Mouse (Mus musculus): ENCODE measurements around the gene Igfbp6.

Igfbp6 gene

DNA sequence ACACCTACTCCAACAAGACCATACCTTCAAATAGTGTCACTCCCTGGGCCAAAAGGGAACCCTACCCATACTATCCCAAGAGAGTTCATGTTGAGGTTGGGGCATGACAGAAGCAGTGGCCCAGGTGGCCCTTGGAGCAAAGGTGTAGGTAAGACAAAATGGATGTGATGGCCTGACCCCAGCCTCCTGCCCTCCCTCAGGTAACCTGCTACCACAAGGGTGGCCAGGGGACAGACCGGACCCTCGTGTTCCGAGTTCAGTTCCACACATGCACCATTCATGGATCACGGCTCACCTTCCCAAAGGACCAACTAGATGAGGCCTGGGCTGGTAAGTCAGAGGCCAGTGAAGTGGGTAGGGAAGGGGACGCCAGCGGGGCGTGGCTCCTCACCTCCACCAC lies 33.9 kb upstream of the Igfbp6 start:
- DNase-seq = no peak

DNA sequence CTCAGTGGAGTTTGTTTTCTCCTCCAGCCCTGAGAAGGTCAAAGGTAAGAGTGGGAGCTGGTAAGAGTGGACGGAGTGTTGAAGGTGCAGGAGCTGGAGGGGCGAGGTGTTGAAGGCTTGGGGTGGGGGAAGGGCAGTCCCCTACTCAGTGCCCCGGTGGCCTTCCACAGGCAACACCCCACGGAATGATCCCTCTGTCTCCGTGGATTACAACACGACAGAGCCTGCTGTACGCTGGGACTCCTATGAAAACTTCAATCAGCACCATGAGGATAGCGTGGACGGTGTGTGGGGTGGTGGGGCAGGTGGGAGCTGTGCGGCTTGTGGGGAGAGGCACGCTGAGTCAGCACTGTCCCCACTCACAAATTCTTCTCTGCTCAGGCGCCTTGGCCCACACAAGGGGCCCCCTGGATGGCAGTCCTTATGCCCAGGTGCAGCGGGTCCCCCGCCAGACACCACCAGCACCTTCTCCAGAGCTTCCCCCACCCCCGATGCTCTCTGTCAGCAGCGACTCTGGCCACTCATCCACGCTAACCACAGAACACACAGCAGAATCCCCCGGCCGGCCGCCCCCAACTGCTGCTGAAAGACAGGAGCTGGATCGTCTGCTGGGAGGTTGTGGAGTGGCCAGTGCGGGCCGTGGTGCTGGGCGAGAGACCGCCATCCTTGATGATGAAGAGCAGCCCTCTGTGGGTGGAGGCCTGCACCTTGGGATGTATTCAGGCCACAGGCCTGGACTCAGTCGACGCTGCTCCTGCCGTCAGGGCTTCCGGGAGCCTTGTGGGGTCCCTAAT lies 33.3 kb upstream of the Igfbp6 start:
- no peak for DNase-seq

DNA sequence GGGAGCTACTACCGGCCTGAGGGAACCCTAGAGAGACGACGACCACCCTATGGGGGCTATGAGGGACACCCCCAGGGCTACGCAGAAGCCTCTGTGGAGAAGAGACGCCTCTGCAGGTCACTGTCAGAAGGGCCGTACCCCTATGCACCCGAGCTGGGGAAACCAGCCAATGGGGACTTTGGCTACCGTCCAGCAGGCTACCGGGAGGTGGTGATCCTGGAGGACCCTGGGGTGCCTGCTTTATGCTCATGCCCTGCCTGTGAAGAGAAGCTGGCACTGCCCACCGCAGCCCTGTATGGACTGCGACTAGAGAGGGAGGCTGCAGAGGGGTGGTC lies 32.7 kb upstream of the Igfbp6 start:
- DNase-seq = peak; percentile 31

DNA sequence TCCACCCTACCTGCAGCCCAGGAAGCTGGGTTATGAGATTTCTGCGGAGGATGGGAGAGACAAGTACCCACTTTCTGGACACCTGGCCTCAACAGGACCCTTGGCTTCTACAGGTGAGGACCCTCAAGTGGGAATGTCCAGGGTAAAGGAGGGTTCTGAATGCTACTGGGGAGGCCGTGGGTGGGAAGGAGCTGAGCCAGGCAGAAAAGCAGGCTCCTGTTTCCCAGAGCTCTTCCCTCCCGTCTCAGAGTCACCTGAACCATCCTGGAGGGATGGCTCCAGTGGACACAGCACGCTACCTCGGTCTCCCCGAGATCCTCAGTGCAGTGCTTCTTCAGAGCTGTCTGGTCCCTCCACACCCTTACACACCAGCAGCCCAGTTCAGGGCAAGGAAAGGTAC lies 32.0 kb upstream of the Igfbp6 start:
- no peak for DNase-seq

DNA sequence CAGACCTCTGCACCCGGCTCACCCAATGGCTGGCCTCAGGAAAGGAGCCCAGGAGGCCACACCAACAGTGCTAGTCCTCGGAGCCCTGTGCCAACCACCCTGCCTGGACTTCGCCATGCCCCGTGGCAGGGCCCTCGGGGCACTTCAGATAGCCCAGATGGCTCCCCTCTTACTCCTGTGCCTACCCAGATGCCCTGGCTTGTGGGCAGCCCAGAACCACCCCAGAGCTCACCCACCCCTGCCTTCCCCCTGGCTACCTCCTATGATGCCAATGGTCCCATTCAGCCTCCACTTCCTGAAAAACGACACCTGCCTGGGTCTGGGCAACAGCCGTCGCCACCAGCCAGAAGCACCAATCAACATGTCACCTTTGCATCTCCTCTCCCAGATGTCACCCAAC lies 31.3 kb upstream of the Igfbp6 start:
- DNase-seq = no peak

DNA sequence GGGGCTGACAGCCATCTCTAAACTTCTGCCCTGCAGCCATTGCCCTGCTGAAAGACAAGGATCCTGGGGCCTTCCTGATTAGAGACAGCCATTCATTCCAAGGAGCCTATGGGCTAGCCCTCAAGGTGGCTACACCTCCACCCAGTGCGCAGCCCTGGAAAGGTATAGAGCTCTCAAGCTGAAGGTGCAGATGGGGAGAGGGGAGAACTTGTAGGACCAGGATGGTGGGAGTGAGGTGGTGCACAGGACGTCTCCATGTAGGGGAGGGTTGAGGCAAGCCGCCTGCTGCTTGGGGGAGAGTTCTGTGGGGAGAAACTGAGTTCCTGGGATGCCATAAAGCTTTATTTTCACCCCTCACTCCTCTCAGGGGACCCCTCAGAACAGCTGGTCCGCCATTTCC lies 30.5 kb upstream of the Igfbp6 start:
- DNase-seq = no peak

DNA sequence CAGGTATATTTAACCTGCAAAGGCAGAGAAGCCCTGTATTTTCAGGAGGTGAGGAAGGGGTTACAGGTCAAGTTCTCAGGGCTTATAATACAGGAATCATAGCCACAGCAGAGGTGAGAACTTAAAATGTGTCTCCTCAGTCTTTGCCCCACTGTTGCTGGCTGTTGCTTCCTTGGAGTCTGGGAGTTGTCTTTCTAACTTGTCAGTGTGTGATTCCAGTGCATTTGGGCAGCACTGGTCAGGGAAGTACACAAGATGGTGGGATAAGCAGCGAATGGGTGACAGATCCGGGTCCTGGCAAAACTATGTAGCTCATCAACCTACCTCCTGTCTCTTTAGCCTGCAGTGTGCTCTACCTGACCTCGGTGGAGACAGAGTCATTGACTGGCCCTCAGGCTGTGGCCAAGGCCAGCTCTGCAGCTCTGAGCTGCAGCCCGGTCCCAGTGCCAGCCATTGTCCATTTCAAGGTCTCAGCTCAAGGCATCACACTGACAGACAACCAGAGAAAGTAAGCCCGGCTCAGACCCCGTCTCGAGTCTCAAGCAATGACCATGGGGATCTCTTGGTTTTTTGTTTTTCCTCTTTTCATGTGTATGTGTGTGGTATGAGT lies 29.4 kb upstream of the Igfbp6 start:
- DNase-seq = no peak

DNA sequence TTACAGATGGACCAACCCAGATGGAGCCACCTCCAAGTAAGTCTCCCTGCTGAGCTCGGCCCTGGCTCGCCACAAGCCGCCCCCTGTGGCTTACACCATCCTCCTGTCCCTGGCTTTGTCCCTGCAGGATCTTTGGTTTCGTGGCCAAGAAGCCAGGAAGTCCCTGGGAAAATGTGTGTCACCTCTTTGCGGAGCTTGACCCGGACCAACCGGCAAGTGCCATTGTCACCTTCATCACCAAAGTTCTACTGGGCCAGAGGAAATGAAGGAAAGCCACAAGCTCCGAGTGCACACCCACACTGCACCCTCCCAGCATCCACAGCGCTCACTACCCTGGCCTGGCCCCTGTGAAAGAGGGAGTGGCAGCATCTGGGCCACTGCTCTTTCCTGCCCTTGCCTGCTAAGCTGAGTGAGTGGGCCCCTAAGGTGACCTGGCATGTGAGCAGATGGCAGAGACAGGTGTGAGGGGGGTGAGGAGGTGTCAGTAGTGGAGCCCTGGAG lies 28.4 kb upstream of the Igfbp6 start:
- DNase-seq = no peak

DNA sequence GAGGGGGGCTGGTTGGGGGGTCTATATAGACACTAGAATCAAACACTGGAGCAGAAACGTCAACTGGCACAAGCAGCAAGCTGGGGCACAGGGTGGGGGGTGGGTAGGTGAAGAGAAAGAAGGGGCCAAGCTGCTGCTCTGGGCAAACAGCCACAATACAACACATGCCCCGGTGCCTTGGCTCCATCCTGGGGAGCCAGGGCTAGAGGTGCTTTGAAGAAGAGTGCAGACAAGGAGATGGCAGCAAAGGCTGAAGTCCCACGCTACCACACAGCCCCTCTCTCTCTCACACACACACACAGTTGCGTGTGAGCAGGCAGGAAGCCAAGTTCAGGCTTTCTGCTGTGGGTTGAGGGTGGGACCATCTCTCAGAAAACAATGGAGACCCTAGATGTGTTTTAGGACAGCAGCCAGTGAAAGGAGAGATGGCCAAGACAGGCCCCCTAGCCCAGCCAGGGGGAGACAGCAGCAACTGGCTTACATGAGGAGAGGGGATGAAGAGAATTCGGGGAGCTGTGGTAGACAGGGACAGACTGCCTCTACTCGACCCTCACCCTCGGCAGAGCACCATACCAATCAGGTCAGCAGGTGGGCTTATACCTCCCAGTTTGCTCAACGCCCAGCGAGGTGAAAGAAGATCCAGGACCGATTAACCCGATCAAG lies 27.3 kb upstream of the Igfbp6 start:
- DNase-seq = no peak

DNA sequence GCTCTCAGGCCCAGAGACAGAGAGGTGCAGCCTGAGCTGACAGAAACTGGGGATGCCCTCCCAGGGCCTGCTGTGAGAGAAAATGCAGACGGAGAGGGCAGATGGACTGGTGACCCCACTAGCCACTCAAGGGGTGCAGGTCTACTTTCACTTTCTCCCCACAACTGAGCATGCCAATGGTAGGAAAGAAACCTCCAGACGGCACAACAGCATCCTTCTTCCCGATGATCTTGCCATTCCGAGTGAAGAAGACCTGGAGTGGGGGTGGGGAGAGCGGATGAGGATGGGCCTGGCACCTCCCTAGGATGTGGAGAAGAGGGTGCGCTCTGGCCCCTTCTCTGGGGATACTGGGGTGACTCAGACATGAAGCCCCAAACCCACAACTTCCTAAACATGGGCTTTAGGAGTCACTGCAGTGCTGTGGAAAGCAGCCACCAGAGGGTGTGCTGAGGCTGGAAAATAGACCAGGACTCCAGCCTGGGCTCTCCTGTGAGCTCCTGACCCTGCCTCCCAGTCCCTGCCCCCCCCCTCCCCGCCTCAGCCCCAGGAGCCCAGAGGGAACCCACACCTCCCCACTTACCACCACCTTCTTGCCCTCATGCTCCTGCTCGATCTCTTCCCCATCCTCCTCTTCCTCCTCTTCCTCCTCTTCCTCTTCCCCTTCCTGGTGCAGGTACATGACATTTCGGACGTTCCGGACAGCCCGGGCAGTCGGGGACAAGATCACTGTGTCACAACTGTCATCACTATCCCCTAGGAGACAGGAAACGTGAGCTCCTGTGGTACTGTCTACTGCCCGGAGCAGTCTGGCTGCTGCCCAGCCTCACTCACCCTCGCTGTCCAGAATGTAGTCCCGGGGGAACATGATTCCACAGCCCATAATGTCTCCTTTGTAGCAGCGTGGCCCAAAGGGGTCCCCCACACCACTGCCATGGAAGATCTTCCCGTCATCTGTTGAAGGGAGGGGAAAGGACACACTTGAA lies 26.4 kb upstream of the Igfbp6 start:
- peak; percentile 53 for DNase-seq

DNA sequence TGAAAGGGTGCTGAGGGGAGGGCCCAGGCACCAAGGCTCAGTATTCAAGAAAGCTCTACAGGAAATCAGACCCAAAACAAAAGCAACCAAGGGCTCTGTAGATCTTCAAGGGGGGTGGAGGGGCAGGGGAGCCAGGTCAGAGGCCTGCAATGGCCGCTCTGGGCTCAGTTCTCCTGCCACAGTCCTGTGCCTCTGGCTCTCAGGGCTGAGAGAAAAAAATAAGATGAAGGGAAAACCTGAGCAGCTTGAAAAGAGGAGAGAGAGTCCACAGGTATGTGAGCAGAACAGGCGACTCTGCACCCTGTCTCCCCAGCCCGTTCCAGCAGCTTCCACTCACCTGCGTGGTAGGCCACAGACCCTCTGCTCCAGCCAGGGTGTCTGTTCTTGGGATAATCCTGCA lies 25.6 kb upstream of the Igfbp6 start:
- DNase-seq = no peak

DNA sequence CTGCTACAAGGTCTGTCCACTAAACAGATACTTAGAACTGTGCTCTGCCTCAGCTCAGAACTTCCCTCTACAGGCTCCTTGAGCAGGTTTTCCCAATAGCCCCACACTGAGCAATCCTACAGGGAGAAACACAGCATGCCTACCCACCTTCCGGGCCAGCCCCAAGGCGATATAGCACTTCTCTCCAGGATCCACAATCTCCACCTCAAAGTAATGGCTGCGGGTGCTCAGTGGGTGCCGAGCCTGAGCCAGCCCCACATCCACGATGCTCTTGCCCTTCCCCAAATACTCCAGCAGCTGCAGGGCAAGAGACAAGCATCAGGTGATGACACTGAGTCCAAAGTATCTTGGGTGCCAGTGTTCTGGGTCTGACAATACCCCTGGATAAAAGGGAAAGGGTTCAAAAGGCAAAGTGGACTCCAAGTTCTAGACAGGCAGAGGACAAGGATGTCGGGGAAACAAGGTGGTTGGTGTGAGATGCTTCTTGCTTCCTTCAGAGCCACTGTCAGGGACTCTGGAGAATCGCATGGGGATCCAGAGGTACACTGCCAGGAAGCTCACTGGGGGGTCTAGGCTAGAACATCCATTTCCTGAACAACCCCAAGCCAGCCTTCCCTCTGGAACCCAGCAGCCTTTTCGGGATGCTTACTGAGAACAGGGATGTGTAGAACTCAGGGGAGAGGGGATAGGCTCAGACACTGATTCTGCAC lies 24.9 kb upstream of the Igfbp6 start:
- no peak for DNase-seq

DNA sequence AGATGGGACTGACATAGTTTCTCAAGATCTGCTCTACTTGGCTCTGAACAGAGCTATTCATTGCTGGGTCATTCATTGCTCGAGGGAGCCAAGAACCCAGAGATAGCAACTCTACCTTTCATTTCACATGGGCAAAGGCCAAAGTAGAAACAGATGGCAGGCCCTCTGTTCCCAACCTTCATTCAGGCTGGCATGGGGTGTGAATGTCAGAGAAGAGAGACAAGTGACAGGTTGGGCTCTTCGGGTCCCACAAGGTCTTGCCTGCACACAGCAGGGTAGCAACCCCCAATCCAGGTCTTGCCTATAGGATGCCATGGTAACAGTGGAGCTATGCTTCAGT lies 24.4 kb upstream of the Igfbp6 start:
- DNase-seq = no peak

DNA sequence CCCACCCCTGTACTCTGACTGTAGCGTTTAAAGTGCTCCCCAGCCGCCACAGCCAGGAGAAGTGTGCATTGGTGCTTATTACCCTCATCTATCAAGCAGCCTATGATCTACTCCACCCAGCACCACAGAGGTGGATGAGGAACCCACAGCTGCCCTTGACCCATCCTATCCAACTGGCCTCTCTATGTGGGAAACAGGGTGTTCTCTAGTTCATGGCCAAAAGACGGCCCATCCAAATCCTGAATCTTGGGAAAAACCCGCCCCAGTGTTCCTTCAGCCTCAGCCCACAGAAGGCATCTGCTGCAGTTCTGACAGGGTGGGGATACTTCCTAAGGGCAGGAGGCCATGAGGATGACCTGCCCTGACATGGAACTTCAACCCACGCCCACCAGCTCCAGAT lies 23.6 kb upstream of the Igfbp6 start:
- DNase-seq = no peak

DNA sequence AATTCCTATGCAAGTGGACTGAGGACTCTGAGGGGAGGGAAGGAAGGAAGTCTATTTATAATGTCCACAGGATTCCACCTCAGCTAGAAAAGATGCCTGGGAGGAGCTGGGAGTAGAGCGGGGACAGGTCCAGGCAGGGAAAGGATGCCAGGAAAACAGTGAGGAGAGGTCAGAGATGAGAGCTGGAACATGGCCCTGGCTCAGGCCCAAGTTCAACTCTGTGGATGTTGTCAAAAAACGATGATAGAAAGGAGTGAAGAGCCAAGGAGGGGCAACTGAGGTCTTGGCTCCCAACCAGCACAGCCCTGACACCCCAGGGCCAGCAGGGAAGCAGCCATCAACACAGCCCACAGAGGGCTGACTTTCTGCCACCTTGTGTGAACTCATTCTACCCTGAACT lies 17.9 kb upstream of the Igfbp6 start:
- peak; percentile 75 for DNase-seq

DNA sequence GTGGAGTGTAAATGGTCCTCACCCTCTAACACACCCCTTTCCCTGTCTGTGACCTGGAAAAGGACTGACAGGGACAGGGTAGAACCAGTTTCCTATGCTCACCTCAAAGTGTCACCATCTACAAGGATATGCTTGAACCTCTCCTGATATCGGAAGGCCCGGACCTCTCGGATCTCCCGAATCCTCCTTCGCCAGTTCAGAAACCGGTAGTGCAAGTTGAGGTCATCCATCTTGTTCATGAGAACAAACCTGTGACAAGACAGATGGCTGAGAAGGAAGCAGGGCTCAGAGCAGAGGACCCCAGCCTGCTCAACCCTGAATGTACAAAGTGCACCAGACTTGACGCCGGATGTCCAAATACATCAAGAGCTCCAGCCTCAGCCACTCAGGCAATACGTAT lies 10.8 kb upstream of the Igfbp6 start:
- no peak for DNase-seq

DNA sequence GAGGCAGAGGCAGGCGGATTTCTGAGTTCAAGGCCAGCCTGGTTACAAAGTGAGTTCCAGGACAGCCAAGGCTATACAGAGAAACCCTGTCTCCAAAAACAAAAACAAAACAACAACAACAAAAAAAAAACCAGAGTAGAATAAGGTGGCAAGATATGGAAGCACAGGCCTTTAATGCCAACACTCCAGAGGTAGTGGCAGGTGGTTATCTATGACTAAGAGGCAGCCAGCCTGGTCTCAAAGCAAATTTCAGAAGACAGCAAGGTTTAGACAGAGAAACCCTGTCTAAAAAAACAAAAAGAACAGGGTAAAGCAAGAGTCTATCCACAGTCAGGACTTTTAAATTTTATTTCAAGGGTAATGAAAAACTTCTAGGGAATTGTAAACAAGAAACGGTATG lies 9.5 kb upstream of the Igfbp6 start:
- DNase-seq = no peak

DNA sequence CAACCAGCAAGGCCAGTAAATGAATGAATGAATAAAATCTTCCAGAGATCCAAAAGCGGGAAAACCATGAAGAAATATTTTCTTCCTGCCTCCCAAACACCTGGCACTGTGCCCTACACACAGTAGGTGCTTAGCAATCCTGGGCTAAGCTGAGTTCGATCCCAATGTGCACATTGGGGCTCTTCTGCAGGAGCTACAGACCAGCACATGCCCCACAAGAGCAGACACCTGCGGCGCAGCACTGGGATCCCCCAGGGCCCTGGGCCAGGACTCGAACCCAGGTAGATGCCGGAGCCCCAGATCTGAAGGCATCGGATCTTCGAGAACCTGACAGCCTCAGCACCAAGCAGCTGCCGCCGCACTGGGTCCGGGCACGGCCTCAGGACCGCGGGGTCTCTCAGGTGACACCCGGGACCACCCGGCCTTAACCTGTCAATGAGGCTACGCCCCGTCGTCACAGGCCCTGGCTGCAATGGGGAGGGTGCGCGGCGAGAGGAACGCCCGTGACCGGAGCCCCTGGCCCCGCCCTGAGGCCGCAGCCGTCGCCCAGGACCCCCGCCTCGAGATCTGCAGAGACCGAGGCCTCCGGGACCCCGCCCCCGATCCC lies 8.5 kb upstream of the Igfbp6 start:
- DNase-seq = no peak

DNA sequence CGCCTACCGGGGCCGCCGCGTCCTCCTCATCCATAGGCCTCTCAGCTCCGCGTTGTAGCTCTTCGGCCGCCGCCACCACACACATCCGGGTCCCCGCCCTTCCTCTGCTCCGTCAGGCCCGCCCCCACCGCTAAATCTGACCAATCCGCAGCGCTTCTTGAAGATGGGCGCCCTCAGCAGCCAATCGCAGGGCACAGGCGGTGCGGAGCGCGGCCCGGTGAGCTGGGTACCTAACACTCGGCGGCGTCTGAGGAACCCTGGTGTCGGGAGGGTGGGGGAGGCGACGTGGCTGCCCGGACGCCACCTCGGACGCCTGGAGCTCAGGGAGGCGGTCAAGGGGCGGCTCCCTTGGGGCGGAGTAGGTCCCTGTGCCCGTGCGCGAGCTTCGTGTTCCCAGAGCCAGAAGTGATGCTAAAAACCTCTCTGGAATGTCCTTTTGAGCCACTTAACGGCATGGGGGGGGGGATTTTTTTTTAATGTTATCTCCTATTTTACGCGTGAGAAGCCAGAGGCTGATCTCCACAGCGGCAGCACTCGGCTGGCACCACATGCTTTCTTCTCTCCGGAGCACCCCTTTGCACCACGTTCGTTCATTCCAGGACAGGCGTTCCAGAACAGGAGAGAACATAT lies 7.9 kb upstream of the Igfbp6 start, which contains the start of gene Spryd3:
Spryd3 (minus strand) TSS at position 106 of the 630 bp plus-strand sequence.
- peak; percentile 97 for DNase-seq

DNA sequence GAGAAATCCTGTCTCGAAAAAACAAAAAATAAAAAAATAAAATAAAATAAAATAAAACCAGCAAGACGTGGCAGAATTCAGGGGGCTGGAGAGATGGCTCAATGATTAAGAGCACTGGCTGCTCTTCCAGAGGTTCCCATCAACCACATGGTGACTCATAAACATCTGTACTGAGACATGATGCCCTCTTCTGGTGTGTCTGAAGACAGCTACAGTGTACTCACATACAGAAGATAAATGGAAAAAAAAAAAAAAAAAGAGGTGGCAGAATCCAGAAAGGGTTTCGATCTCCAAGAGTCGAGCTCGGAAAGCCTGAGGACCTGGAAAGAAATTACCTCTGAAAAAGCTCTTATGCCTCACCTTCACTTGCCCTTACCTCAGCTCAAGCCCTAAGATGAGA lies 3.0 kb upstream of the Igfbp6 start:
- no peak for DNase-seq

Data from kidney, adult 11 months (tissue).